In genomic region chr5:124553607-124554006, GRCm38 (mm10) we compare ENCODE assay signal across 1 mouse cellular context.
TF ChIP-seq lines count a peak whose summit lies in the region.

No protein-coding gene starts in this region.

TF ChIP-seq in MEL, 35 proteins besides CTCF, POLR2A, EP300 and RAD21:
- TF ChIP-seq NELFE (IDR thresholded peaks at IDR 0.05; ENCODE audit: low read depth, low read length) (no peak), RCOR1 (IDR thresholded peaks at IDR 0.05; ENCODE audit: low read depth, low read length) (no peak), MAX (IDR thresholded peaks at IDR 0.05; ENCODE audit: low read length) (no peak), TCF12 (IDR thresholded peaks at IDR 0.05; ENCODE audit: low read depth, low read length) (no peak), NRF1 (IDR thresholded peaks at IDR 0.05; ENCODE audit: insufficient read depth, low read depth, low read length, poor library complexity, severe bottlenecking) (no peak), MXI1 (IDR thresholded peaks at IDR 0.05; ENCODE audit: low read depth, low read length) (no peak), CHD2 (IDR thresholded peaks at IDR 0.05; ENCODE audit: low read length) (no peak), UBTF (IDR thresholded peaks at IDR 0.05; ENCODE audit: borderline replicate concordance, insufficient read depth, low read depth, low read length) (no peak), KAT2A (conservative IDR thresholded peaks at IDR 0.05; ENCODE audit: low read depth, low read length) (no peak), GATA1 (IDR thresholded peaks at IDR 0.05; ENCODE audit: low read depth, low read length) (no peak), SIN3A (IDR thresholded peaks at IDR 0.05; ENCODE audit: low read length) (no peak), ETS1 (IDR thresholded peaks at IDR 0.05; ENCODE audit: low read depth, low read length) (no peak), USF1 (IDR thresholded peaks at IDR 0.05; ENCODE audit: low read depth, low read length) (no peak), MAZ (IDR thresholded peaks at IDR 0.05; ENCODE audit: low read depth, low read length) (no peak), TBP (IDR thresholded peaks at IDR 0.05; ENCODE audit: low read depth, low read length) (no peak), HCFC1 (IDR thresholded peaks at IDR 0.05; ENCODE audit: low read depth, low read length) (no peak), SMC3 (IDR thresholded peaks at IDR 0.05; ENCODE audit: low read depth, low read length) (no peak), TAL1 (IDR thresholded peaks at IDR 0.05; ENCODE audit: low read length) (no peak)
